Mouse (Mus musculus): Measurements from ENCODE around the gene Aldoart2. TPM values are rescaled to one million over a fixed set of nuclear protein-coding genes. Genes with fewer than 3 reads are reported as not detected.

Gene Aldoart2
- total and polyA plus RNA-seq, 2 experiments from 2014 or later = 0.10 to 0.16 TPM

DNA sequence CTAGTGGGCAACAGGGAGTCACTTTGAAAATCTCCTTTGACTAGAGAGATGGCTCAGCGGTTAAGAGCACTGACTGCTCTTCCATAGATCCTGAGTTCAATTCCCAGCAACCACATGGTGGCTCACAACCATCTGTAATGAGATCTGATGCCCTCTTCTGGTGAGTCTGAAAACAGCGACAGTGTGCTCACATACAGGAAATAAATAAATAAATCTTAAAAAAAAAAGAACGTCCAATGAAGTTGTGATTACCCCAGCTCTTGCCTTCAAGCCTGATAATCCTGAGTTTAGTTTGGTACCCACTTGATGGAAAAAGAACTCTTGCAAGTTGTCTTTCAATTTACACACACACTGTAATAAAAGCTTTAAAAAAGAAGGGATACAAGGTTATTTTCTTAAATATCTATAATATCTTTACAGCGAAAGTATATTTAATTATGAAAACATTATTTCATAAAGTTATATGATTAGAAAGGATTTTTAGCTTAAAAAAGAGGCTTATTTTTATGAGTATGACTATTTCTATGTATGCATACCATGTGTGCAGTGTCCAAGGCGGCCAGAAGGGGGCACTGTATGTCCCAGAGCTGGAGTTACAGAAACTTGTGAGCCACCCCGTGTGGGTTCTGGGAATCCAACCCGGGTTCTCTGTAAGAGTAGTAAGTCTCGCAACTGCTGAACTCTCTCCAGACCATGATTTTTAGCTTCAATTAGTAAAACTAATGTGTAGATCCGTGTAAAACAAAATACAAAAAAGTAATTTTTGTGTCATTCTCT is 664 bp upstream of the Aldoart2 start:
- Histone ChIP-seq H3K36me3 (ENCODE audit: insufficient read depth, low read length) (no peaks in the 10 kb centered on the region), H3K9me3 (ENCODE audit: low read length) (no peaks in the 10 kb centered on the region), H3K4me2 (ENCODE audit: low read depth, low read length) (no peak overlapping the region), H3K27ac (no peak overlapping the region), H3K9ac (replicated peaks; ENCODE audit: low read length) (no peak overlapping the region), H3K4me1 (ENCODE audit: insufficient read depth, low read length) (no peaks in the 10 kb centered on the region), H3K4me3 (ENCODE audit: low read length) (no peak overlapping the region), H3K27me3 (ENCODE audit: insufficient read depth, low read length) (no peaks in the 10 kb centered on the region)
- DNase-seq (ENCODE audit: low spot score) = no peak
- TF ChIP-seq CTCF (IDR thresholded peaks at IDR 0.05; ENCODE audit: low read depth) = peak; percentile 6; the same call in 1 of the 2 replicates
- WGBS = 88% methylated on average over 9 of the region's 9 CpGs
- ATAC-seq = no peak

DNA sequence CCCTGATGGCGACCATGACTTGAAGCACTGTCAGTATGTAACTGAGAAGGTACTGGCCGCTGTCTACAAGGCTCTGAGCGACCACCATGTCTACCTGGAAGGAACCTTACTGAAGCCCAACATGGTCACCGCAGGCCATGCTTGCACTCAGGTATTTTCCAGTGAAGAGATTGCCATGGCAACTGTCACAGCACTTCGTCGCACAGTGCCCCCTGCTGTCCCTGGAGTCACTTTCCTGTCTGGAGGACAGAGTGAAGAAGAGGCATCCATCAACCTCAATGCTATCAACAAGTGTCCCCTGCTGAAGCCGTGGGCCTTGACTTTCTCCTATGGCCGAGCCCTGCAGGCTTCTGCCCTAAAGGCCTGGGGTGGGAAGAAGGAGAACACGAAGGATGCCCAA is 828 bp downstream of the Aldoart2 start:
- Histone ChIP-seq H3K4me1 (ENCODE audit: insufficient read depth, low read length) (no peaks in the 10 kb centered on the region), H3K4me2 (ENCODE audit: low read depth, low read length) (no peak overlapping the region), H3K9ac (replicated peaks; ENCODE audit: low read length) (no peak overlapping the region), H3K4me3 (ENCODE audit: low read length) (no peak overlapping the region), H3K36me3 (ENCODE audit: insufficient read depth, low read length) (no peaks in the 10 kb centered on the region), H3K9me3 (ENCODE audit: low read length) (no peaks in the 10 kb centered on the region), H3K27me3 (ENCODE audit: insufficient read depth, low read length) (no peaks in the 10 kb centered on the region), H3K27ac (no peak overlapping the region)
- no peak for TF ChIP-seq CTCF (IDR thresholded peaks at IDR 0.05; ENCODE audit: low read depth)
- ATAC-seq (0 out of 2 replicates have a peak, but pooled peaks have one; percentile 15), DNase-seq (ENCODE audit: low spot score) (no peak)
- WGBS = 74% methylated on average over 9 of the region's 9 CpGs

DNA sequence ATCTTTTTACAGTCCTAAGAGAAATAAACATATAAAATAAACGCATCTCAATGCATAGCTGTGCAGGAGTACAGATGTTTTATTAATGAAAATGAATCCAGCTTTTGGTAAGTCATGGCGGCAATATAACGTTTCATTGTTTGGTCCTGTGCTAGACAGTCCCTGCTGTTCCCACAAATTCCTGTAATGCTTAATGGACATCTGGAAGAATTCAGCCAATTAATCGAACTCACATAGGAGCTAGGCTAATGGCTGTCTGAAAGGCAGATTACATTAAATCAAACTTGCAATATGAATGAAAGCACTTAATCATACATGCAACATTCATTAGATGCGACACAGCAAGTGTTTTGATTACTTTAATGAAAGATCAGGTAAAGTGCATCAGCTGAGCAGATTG is 1.8 kb downstream of the Aldoart2 start:
- H3K9ac ChIP-seq (replicated peaks; ENCODE audit: low read length) = no peak overlapping the region
- H3K9me3 ChIP-seq (ENCODE audit: low read length) = no peaks in the 10 kb centered on the region
- H3K4me1 ChIP-seq (ENCODE audit: insufficient read depth, low read length) = no peaks in the 10 kb centered on the region
- DNase-seq (ENCODE audit: low spot score) (no peak), ATAC-seq (no peak)
- H3K4me2 ChIP-seq (ENCODE audit: low read depth, low read length) = no peak overlapping the region
- H3K36me3 ChIP-seq (ENCODE audit: insufficient read depth, low read length) = no peaks in the 10 kb centered on the region
- H3K27me3 ChIP-seq (ENCODE audit: insufficient read depth, low read length) = no peaks in the 10 kb centered on the region
- WGBS = 69% methylated on average over 5 of the region's 5 CpGs
- no peak for TF ChIP-seq CTCF (IDR thresholded peaks at IDR 0.05; ENCODE audit: low read depth)
- no peak overlapping the region for H3K4me3 ChIP-seq (ENCODE audit: low read length)
- no peak overlapping the region for H3K27ac ChIP-seq

DNA sequence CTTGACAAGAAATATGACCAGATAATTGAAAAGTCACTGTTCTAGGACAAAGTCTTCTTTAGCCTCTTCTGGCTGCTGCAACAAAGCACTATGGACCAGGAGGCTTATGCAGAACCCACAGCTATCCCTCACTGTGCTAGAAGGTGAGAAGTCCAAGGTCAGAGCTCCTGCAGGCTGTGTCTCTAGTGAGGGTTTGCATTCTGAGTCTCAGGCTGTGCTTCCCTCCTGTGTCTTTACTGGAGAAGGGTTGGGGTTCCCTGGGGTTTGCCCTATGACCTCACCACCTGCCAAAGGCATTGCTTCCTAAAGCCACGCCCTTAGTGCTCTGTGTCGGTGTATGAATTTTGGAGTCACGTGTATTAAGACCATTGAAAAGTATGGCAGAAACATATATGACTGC is 3.4 kb downstream of the Aldoart2 start:
- ATAC-seq (no peak), DNase-seq (ENCODE audit: low spot score) (no peak)
- TF ChIP-seq CTCF (IDR thresholded peaks at IDR 0.05; ENCODE audit: low read depth) = no peak
- Histone ChIP-seq H3K9ac (replicated peaks; ENCODE audit: low read length) (no peak overlapping the region), H3K4me3 (ENCODE audit: low read length) (no peak overlapping the region), H3K4me2 (ENCODE audit: low read depth, low read length) (no peak overlapping the region), H3K27ac (no peak overlapping the region), H3K36me3 (ENCODE audit: insufficient read depth, low read length) (no peaks in the 10 kb centered on the region), H3K4me1 (ENCODE audit: insufficient read depth, low read length) (no peaks in the 10 kb centered on the region), H3K27me3 (ENCODE audit: insufficient read depth, low read length) (no peaks in the 10 kb centered on the region), H3K9me3 (ENCODE audit: low read length) (no peaks in the 10 kb centered on the region)
- 75% methylated on average over 3 of the region's 3 CpGs for WGBS

DNA sequence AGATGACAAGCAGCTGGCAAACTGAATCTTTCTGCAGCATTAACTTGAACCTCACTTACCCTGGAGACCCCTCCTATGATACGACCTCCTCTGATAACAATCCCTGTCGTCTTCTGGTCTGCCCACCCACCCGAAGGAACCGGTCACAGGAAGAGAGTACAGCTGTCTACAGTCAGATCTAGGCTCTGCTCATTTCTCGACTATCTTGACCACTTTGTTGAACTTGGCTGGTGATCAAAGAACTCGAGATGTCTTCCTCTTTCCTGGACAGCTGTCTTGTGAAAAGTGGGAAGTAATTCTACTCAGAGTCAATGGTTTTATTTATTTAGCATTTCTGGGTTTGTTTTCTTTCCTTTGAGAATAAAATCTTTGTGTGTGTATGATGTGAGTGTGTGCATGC is 4.6 kb downstream of the Aldoart2 start:
- Histone ChIP-seq H3K4me1 (ENCODE audit: insufficient read depth, low read length) (no peaks in the 10 kb centered on the region), H3K27me3 (ENCODE audit: insufficient read depth, low read length) (no peaks in the 10 kb centered on the region), H3K9me3 (ENCODE audit: low read length) (no peaks in the 10 kb centered on the region), H3K27ac (no peak overlapping the region), H3K4me3 (ENCODE audit: low read length) (no peak overlapping the region), H3K9ac (replicated peaks; ENCODE audit: low read length) (no peak overlapping the region), H3K36me3 (ENCODE audit: insufficient read depth, low read length) (no peaks in the 10 kb centered on the region), H3K4me2 (ENCODE audit: low read depth, low read length) (no peak overlapping the region)
- no peak for TF ChIP-seq CTCF (IDR thresholded peaks at IDR 0.05; ENCODE audit: low read depth)
- DNase-seq (ENCODE audit: low spot score) = no peak
- 70% methylated on average over 6 of the region's 6 CpGs for WGBS
- no peak for ATAC-seq

- no peaks in the 10 kb centered on the region for H3K4me1 ChIP-seq (ENCODE audit: insufficient read depth, low read length)
- no peak for DNase-seq (ENCODE audit: low spot score)
- H3K9ac ChIP-seq (replicated peaks; ENCODE audit: low read length) = no peak overlapping the region
- H3K27me3 ChIP-seq (ENCODE audit: insufficient read depth, low read length) = no peaks in the 10 kb centered on the region
- no peak overlapping the region for H3K4me3 ChIP-seq (ENCODE audit: low read length)
- no peaks in the 10 kb centered on the region for H3K9me3 ChIP-seq (ENCODE audit: low read length)
- WGBS = 87% methylated on average over 9 of the region's 9 CpGs
- H3K27ac ChIP-seq = no peak overlapping the region
- TF ChIP-seq CTCF (IDR thresholded peaks at IDR 0.05; ENCODE audit: low read depth) = no peak
- ATAC-seq = no peak
- H3K36me3 ChIP-seq (ENCODE audit: insufficient read depth, low read length) = no peaks in the 10 kb centered on the region
- no peak overlapping the region for H3K4me2 ChIP-seq (ENCODE audit: low read depth, low read length)
Observed at GRCm38 (mm10) chr12:55570646-55571045, 5.6 kb downstream of the Aldoart2 start.

GRCm38 (mm10) chr12:55571181-55571580 is 6.1 kb downstream of the Aldoart2 start:
- H3K9me3 ChIP-seq (ENCODE audit: low read length) = no peaks in the 10 kb centered on the region
- H3K27me3 ChIP-seq (ENCODE audit: insufficient read depth, low read length) = no peaks in the 10 kb centered on the region
- H3K4me2 ChIP-seq (ENCODE audit: low read depth, low read length) = no peak overlapping the region
- H3K4me3 ChIP-seq (ENCODE audit: low read length) = no peak overlapping the region
- no peak overlapping the region for H3K9ac ChIP-seq (replicated peaks; ENCODE audit: low read length)
- no peaks in the 10 kb centered on the region for H3K4me1 ChIP-seq (ENCODE audit: insufficient read depth, low read length)
- no peaks in the 10 kb centered on the region for H3K36me3 ChIP-seq (ENCODE audit: insufficient read depth, low read length)
- ATAC-seq = no peak
- WGBS = 67% methylated on average over 11 of the region's 11 CpGs
- no peak for DNase-seq (ENCODE audit: low spot score)
- TF ChIP-seq CTCF (IDR thresholded peaks at IDR 0.05; ENCODE audit: low read depth) = no peak
- no peak overlapping the region for H3K27ac ChIP-seq

Data from hindbrain, postnatal 0 days (tissue).